Mouse (Mus musculus) heart, postnatal 0 days (tissue): ENCODE results near the gene Tas1r2.

Experiments used
- CTCF ChIP-seq: IDR thresholded peaks from 2 replicates; pipeline ENCODE4 v1.5.1; 2016; ENCODE audit warnings: antibody characterized with exemption, control low read depth, low read depth
- EP300 ChIP-seq: IDR thresholded peaks from 2 replicates; pipeline ENCODE4 v1.6.1; 2016; ENCODE audit warnings: antibody characterized with exemption, low read depth

- TF ChIP-seq CTCF (no peak), EP300 (no peak)
Observed at GRCm38 (mm10) chr4:139638356-139638755, 15.0 kb upstream of the Tas1r2 start.
